29 mouse cellular contexts compared by ENCODE assay signal in genomic region chr9:115483721-115484120, GRCm38 (mm10).
DNase-seq lines count a peak whose midpoint lies in the region; ATAC-seq lines count a peak whose summit lies in the region.
"Had no signal": no experiment of that assay in that cellular context is flagged by ENCODE, and none has a peak within 500 bp of the region (broad histone marks: within the 10 kb centered on the region; RNA-seq: fewer than 3 reads in every experiment).

No protein-coding gene starts in this region.

- DNase-seq in CD4-positive helper T cell, adult 2 months (ENCODE audit: low read depth, low spot score), result peak; percentile 40
- peak; percentile 54 for DNase-seq in splenic B cell, adult 2 months (ENCODE audit: low read depth, low spot score)
- no peak for DNase-seq in left cerebral cortex, postnatal 36 days (ENCODE audit: low spot score in 2 of 2)
- no peak for DNase-seq in heart, postnatal 10 days
- no peak for DNase-seq in layer of hippocampus, adult 8-10 months (ENCODE audit: low spot score in 2 of 2)
- DNase-seq: adrenal gland, adult 8-10 months; adrenal gland, postnatal 25 days; cerebellum, adult 11-12 months; cerebellum, adult 8-10 months; cerebellum, postnatal 10 days; cerebellum, postnatal 36 days; forebrain, postnatal 0 days; gastrocnemius, adult 2 months; gastrocnemius, postnatal 14 days; heart, adult 2 months; heart, postnatal 36 days had no signal

- intact Hi-C loops in left cerebral cortex, postnatal 36 days (cut with DNase I), result no loop called here
- intact Hi-C loops in heart, postnatal 10 days (cut with DNase I), result no loop called here

- H3K27me3 ChIP-seq in splenic B cell, adult 2 months (ENCODE audit: control insufficient read depth, insufficient read depth, low read length, poor library complexity, severe bottlenecking), result no peaks in the 10 kb centered on the region
- H3K27me3 ChIP-seq: CH12.LX; forebrain, embryonic 13.5 days; heart, embryonic 13.5 days; hindbrain, embryonic 13.5 days; Patski had no signal

- peak; percentile 64 for ATAC-seq in CD4-positive, CD25-positive, alpha-beta regulatory T cell, adult 4 months
- peak; percentile 45; the same call in 1 of the 2 replicates for ATAC-seq in common myeloid progenitor, adult 5-6 weeks (replicated peaks; ENCODE audit: low read depth, poor library complexity, severe bottlenecking)
- ATAC-seq: forebrain, embryonic 13.5 days; forebrain, postnatal 0 days; hindbrain, embryonic 16.5 days; intestine, embryonic 16.5 days; Patski had no signal

- no peaks in the 10 kb centered on the region for H3K36me3 ChIP-seq in splenic B cell, adult 2 months (ENCODE audit: control insufficient read depth, insufficient read depth, low read length, poor library complexity, severe bottlenecking)
- H3K36me3 ChIP-seq: forebrain, embryonic 10.5 days; G1E; heart, embryonic 10.5 days; heart, embryonic 13.5 days; hindbrain, embryonic 10.5 days; hindbrain, embryonic 13.5 days had no signal

Comparison
In these comparisons a context has a peak if more than half of its experiments do, and no peak if none do; other contexts are left out.
1. DNase-seq: peak in CD4-positive helper T cell, adult 2 months (single experiment) and splenic B cell, adult 2 months (single experiment); none in left cerebral cortex, postnatal 36 days (0 of 2), heart, postnatal 10 days (0 of 2) and layer of hippocampus, adult 8-10 months (0 of 2).